ENCODE assay signal across 26 mouse cellular contexts in genomic region chr9:115840186-115840585, GRCm38 (mm10).
"Had no signal": no experiment of that assay in that cellular context is flagged by ENCODE, and none has a peak within 500 bp of the region (broad histone marks: within the 10 kb centered on the region; RNA-seq: fewer than 3 reads in every experiment).

No protein-coding gene starts in this region.

- H3K4me3 ChIP-seq: heart, embryonic 13.5 days; heart, embryonic 15.5 days; hindbrain, embryonic 13.5 days; hindbrain, embryonic 15.5 days; kidney, embryonic 15.5 days; layer of hippocampus, adult 2 months; limb, embryonic 10.5 days; limb, embryonic 12.5 days; liver, embryonic 13.5 days had no signal

- H3K4me1 ChIP-seq: kidney, embryonic 15.5 days; limb, embryonic 10.5 days; limb, embryonic 12.5 days; liver, embryonic 13.5 days had no signal

- H3K27ac ChIP-seq: heart, embryonic 13.5 days; heart, embryonic 15.5 days; hindbrain, embryonic 13.5 days; hindbrain, embryonic 15.5 days; hindbrain, postnatal 0 days; kidney, embryonic 15.5 days; kidney, postnatal 0 days; layer of hippocampus, adult 2 months; limb, embryonic 10.5 days; limb, embryonic 12.5 days; liver, embryonic 13.5 days had no signal

- H3K36me3 ChIP-seq: heart, embryonic 13.5 days; heart, embryonic 15.5 days; hindbrain, embryonic 13.5 days; hindbrain, embryonic 15.5 days; kidney, embryonic 15.5 days; limb, embryonic 10.5 days; limb, embryonic 12.5 days; liver, embryonic 13.5 days had no signal

- H3K4me2 ChIP-seq: heart, embryonic 11.5 days; heart, embryonic 13.5 days; heart, embryonic 15.5 days; hindbrain, embryonic 13.5 days; hindbrain, embryonic 15.5 days; kidney, embryonic 15.5 days; limb, embryonic 12.5 days; liver, embryonic 11.5 days; liver, embryonic 13.5 days had no signal

- ATAC-seq: hindbrain, postnatal 0 days; intestine, embryonic 16.5 days had no signal

- DNase-seq: gastrocnemius, postnatal 14 days; gastrocnemius, postnatal 36 days; heart, adult 18-20 months; heart, postnatal 36 days; kidney, adult 11 months; kidney, adult 2 months; kidney, adult 9 months; kidney, postnatal 14 days; kidney, postnatal 4 days; layer of hippocampus, adult 9-11 months; layer of hippocampus, postnatal 36 days; liver; liver, embryonic 13.5 days had no signal

- H3K9me3 ChIP-seq: heart, embryonic 13.5 days; heart, embryonic 15.5 days; hindbrain, embryonic 13.5 days; hindbrain, embryonic 15.5 days; kidney, embryonic 15.5 days; limb, embryonic 10.5 days; limb, embryonic 12.5 days; liver, embryonic 13.5 days had no signal

- H3K27me3 ChIP-seq: heart, embryonic 13.5 days; heart, embryonic 15.5 days; hindbrain, embryonic 13.5 days; hindbrain, embryonic 15.5 days; kidney, embryonic 15.5 days; limb, embryonic 12.5 days; liver, embryonic 13.5 days had no signal

- H3K9ac ChIP-seq: heart, embryonic 13.5 days; heart, embryonic 15.5 days; hindbrain, embryonic 13.5 days; hindbrain, embryonic 15.5 days; kidney, embryonic 15.5 days; limb, embryonic 12.5 days; liver, embryonic 13.5 days had no signal
